Mouse (Mus musculus): ENCODE measurements around the gene Col13a1. TPM values are rescaled to one million over a fixed set of nuclear protein-coding genes. Genes with fewer than 3 reads are reported as not detected.

The Col13a1 gene
- polyA plus RNA-seq, 1 experiment: 25.3 TPM

DNA sequence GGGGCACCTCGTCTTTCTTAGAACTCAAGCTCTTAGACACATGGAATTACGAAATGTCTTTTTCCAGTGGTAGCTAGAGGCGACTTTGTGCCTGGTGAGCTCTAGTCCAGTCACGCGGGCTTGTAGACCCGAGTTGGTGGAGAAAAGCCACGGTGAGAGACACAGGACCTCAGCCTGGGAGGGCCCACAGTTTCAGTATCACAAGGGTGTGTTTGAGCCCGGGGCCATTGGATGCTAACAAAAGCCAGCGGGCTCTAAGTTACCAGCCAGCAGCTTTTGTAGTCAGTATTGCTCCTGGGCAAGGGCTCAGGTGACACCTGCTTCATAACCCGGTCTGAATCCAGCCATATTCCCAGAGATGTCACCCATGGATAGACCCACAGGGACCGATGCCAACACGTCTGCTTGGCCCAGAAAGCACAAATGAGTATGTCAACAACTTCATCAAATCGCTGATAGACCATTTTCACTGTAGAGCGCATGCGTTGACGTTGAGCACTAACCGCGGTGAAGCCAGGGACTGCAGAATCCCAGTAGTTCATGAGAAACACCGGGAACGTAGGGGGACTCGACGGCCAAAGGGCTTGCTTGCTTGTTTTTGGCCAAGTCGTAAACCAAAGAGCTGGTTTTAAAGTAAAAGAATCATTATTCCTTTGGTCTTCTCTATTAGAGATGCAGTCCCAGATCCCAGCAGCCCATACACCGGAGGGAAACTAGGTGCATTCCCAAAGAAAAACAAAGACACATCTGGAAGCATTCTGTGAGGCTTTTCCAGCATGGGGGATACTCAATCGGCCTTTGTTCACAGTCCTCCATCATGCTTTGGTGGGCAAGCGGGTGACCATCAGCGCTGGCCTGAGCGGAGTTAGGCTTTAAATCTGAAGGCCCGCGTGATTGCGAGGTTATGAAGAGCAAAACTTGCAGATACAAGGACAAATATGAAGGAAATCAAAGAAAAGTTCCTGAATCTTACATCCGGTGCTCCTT lies 150.7 kb downstream of the Col13a1 start:
- H3K4me1 ChIP-seq (ENCODE audit: control insufficient read depth, insufficient read depth, low read length): peaks cover 3% of the 10 kb centered on the region; the same call in 1 of the 2 replicates
- TF ChIP-seq POLR2A (IDR thresholded peaks at IDR 0.05; ENCODE audit: borderline replicate concordance, extremely low read depth, low read depth, low read length) (no peak), CTCF (IDR thresholded peaks at IDR 0.05; ENCODE audit: insufficient read depth, low read length) (no peak)
- no peak overlapping the region for H3K4me3 ChIP-seq (replicated peaks; ENCODE audit: extremely low read depth, low read depth, low read length)
- 91% methylated on average over 32 of the region's 32 CpGs for WGBS
- no peak for DNase-seq

GRCm38 (mm10) chr10:61826753-61827435 lies 152.0 kb downstream of the Col13a1 start:
- WGBS: 51% methylated on average over 16 of the region's 16 CpGs
- DNase-seq: no peak
- TF ChIP-seq POLR2A (IDR thresholded peaks at IDR 0.05; ENCODE audit: borderline replicate concordance, extremely low read depth, low read depth, low read length): no peak
- no peak for TF ChIP-seq CTCF (IDR thresholded peaks at IDR 0.05; ENCODE audit: insufficient read depth, low read length)
- Histone ChIP-seq H3K4me1 (ENCODE audit: control insufficient read depth, insufficient read depth, low read length) (peaks cover 3% of the 10 kb centered on the region; the same call in 1 of the 2 replicates), H3K4me3 (replicated peaks; ENCODE audit: extremely low read depth, low read depth, low read length) (no peak overlapping the region)

- Histone ChIP-seq H3K4me3 (replicated peaks; ENCODE audit: extremely low read depth, low read depth, low read length) (no peak overlapping the region), H3K4me1 (ENCODE audit: control insufficient read depth, insufficient read depth, low read length) (peaks cover 3% of the 10 kb centered on the region; the same call in 1 of the 2 replicates)
- DNase-seq: no peak
- WGBS: 57% methylated on average over 13 of the region's 13 CpGs
- no peak for TF ChIP-seq POLR2A (IDR thresholded peaks at IDR 0.05; ENCODE audit: borderline replicate concordance, extremely low read depth, low read depth, low read length)
- no peak for TF ChIP-seq CTCF (IDR thresholded peaks at IDR 0.05; ENCODE audit: insufficient read depth, low read length)
These were observed 152.7 kb downstream of the Col13a1 start for GRCm38 (mm10) chr10:61825979-61826752.

DNA sequence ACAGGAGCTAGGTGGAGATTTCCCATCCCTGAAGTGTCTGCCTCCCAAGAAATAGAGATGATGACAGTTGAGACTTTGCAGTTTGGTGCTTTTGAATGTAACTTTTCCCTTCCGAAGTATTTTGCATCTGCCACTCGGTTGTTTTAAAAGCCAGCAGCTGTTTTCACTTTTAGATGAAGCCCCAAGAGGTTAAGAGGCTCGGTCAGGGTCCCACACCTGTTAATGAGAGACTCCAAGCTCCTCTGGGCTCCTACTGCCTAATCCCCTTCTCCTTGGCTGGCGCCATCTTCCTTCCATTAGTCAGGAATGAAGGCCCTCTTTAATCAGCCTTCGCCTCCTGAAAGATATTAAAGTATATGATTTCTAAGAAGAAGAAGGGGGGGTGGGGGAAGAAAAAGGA lies 153.4 kb downstream of the Col13a1 start:
- TF ChIP-seq POLR2A (IDR thresholded peaks at IDR 0.05; ENCODE audit: borderline replicate concordance, extremely low read depth, low read depth, low read length) (no peak), CTCF (IDR thresholded peaks at IDR 0.05; ENCODE audit: insufficient read depth, low read length) (no peak)
- 65% methylated on average over 5 of the region's 5 CpGs for WGBS
- peaks cover 3% of the 10 kb centered on the region; the same call in 1 of the 2 replicates for H3K4me1 ChIP-seq (ENCODE audit: control insufficient read depth, insufficient read depth, low read length)
- no peak overlapping the region for H3K4me3 ChIP-seq (replicated peaks; ENCODE audit: extremely low read depth, low read depth, low read length)
- DNase-seq: no peak

DNA sequence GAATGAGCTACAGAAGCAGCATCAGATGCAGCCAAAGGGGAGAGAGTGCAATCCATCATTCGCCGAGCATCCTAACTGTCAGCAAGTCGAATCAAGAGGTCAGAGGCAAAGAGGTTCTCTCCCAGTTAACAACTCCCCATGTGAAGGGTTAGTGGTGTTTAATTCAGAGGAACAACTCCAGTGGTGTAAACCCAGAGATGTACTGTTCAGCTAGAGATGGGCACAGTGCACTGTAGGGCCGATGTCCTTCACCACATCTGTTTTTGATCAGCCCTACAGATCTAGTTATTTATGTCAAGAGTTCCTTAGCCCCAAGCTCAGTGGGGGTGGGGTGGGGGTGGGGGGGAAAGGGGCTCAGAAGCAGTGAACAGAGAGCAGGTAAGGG lies 155.2 kb downstream of the Col13a1 start:
- WGBS: 46% methylated on average over 4 of the region's 4 CpGs
- H3K4me1 ChIP-seq (ENCODE audit: control insufficient read depth, insufficient read depth, low read length): peaks cover 3% of the 10 kb centered on the region; the same call in 1 of the 2 replicates
- no peak for TF ChIP-seq CTCF (IDR thresholded peaks at IDR 0.05; ENCODE audit: insufficient read depth, low read length)
- TF ChIP-seq POLR2A (IDR thresholded peaks at IDR 0.05; ENCODE audit: borderline replicate concordance, extremely low read depth, low read depth, low read length): no peak
- DNase-seq: no peak
- H3K4me3 ChIP-seq (replicated peaks; ENCODE audit: extremely low read depth, low read depth, low read length): no peak overlapping the region

- Histone ChIP-seq H3K4me1 (ENCODE audit: control insufficient read depth, insufficient read depth, low read length) (peaks cover 3% of the 10 kb centered on the region; the same call in 1 of the 2 replicates), H3K4me3 (replicated peaks; ENCODE audit: extremely low read depth, low read depth, low read length) (no peak overlapping the region)
- WGBS: 49% methylated on average over 7 of the region's 7 CpGs
- no peak for TF ChIP-seq CTCF (IDR thresholded peaks at IDR 0.05; ENCODE audit: insufficient read depth, low read length)
- no peak for TF ChIP-seq POLR2A (IDR thresholded peaks at IDR 0.05; ENCODE audit: borderline replicate concordance, extremely low read depth, low read depth, low read length)
- no peak for DNase-seq
These were observed 155.8 kb downstream of the Col13a1 start for GRCm38 (mm10) chr10:61822968-61823730.

- no peak for TF ChIP-seq CTCF (IDR thresholded peaks at IDR 0.05; ENCODE audit: insufficient read depth, low read length)
- no peak for TF ChIP-seq POLR2A (IDR thresholded peaks at IDR 0.05; ENCODE audit: borderline replicate concordance, extremely low read depth, low read depth, low read length)
- Histone ChIP-seq H3K4me1 (ENCODE audit: control insufficient read depth, insufficient read depth, low read length) (peaks cover 3% of the 10 kb centered on the region; the same call in 1 of the 2 replicates), H3K4me3 (replicated peaks; ENCODE audit: extremely low read depth, low read depth, low read length) (no peak overlapping the region)
- 46% methylated on average over 9 of the region's 9 CpGs for WGBS
- DNase-seq: no peak
These were observed 158.9 kb downstream of the Col13a1 start for GRCm38 (mm10) chr10:61820050-61820449.

DNA sequence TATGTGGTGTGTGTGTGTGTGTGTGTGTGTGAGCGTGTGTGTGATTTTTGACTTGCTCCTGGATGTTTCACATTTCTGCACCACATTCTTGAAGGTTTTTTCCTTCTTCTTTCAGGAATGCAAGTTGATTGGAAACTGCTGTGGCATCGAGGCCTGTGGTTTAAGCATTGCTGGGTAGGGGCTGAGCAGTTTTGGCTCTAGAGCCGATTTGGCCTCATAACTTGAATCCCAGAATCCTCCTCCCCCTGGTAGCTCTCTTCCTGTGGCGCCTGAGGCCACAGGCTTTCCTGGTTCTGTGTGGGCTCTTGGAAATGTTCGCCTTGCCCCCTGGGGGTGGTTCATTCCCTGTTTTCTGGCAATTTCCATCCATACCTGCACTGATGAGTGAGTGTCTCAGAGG lies 166.9 kb downstream of the Col13a1 start:
- Histone ChIP-seq H3K4me3 (replicated peaks; ENCODE audit: extremely low read depth, low read depth, low read length) (no peak overlapping the region), H3K4me1 (ENCODE audit: control insufficient read depth, insufficient read depth, low read length) (no peaks in the 10 kb centered on the region)
- no peak for DNase-seq
- TF ChIP-seq CTCF (IDR thresholded peaks at IDR 0.05; ENCODE audit: insufficient read depth, low read length): no peak
- no peak for TF ChIP-seq POLR2A (IDR thresholded peaks at IDR 0.05; ENCODE audit: borderline replicate concordance, extremely low read depth, low read depth, low read length)
- WGBS: 58% methylated on average over 5 of the region's 5 CpGs

All from lung, adult 2 months (tissue).